Mouse (Mus musculus) limb, embryonic 11.5 days (tissue): ENCODE results near the gene Nadk. TPM values are rescaled to one million over a fixed set of nuclear protein-coding genes. Genes with fewer than 3 reads are reported as not detected.

Experiments used
- ATAC-seq: fragments of 200-750 bp; cut with Nextera tagmentation; 2 replicates; pipeline ENCODE4 v1.8.0; 2017; ENCODE audit warnings: low read depth; ENCODE audit not compliant: insufficient number of reproducible peaks, low FRiP score, low TSS enrichment
- DNase-seq: peaks from one replicate; pipeline ENCODE4 v3.0.0-alpha.2; 2015; ENCODE audit warnings: low spot score
- H3K27ac ChIP-seq: fragments of 300-500 bp; sonication (generic); replicated peaks from 2 replicates; pipeline ENCODE4 v1.5.1; 2014; ENCODE audit warnings: low read depth, mild to moderate bottlenecking, low read length
- H3K27me3 ChIP-seq: fragments of 300-500 bp; sonication (generic); 2 replicates; pipeline ENCODE4 v1.6.1; 2014; ENCODE audit warnings: mild to moderate bottlenecking, low read length, mixed read lengths; ENCODE audit not compliant: control insufficient read depth, insufficient read depth
- H3K36me3 ChIP-seq: fragments of 300-500 bp; sonication (generic); 2 replicates; pipeline ENCODE4 v1.6.1; 2014; ENCODE audit warnings: mild to moderate bottlenecking, low read length, moderate library complexity, mixed read lengths; ENCODE audit not compliant: control insufficient read depth, insufficient read depth
- H3K4me1 ChIP-seq: fragments of 300-500 bp; sonication (generic); 2 replicates; pipeline ENCODE4 v1.6.1; 2014; ENCODE audit warnings: low read length, mixed read lengths; ENCODE audit not compliant: control insufficient read depth, insufficient read depth
- H3K4me2 ChIP-seq: fragments of 300-500 bp; sonication (generic); 2 replicates; pipeline ENCODE4 v1.6.1; 2014; ENCODE audit warnings: low read depth, mild to moderate bottlenecking, moderate library complexity; ENCODE audit not compliant: severe bottlenecking
- H3K4me3 ChIP-seq: fragments of 300-500 bp; sonication (generic); 2 replicates; pipeline ENCODE4 v1.5.1; 2014; ENCODE audit warnings: low read depth, low read length
- H3K9ac ChIP-seq: fragments of 300-500 bp; sonication (generic); 2 replicates; pipeline ENCODE4 v1.6.1; 2014; ENCODE audit warnings: mild to moderate bottlenecking, low read length
- H3K9me3 ChIP-seq: fragments of 300-500 bp; sonication (generic); 2 replicates; pipeline ENCODE4 v1.6.1; 2016; ENCODE audit warnings: low read length; ENCODE audit not compliant: control insufficient read depth
- WGBS: fragments of 180-500 bp; shearing (Covaris S2); extraction: QIAGEN DNeasy Blood & Tissue Kit; methylation state at CpG from one replicate; pipeline ENCODE4 v1.1.7; 2014; 5-methylcytosine and 5-hydroxymethylcytosine counted together
- polyA plus RNA-seq: library from polyadenylated mRNA; unstranded; fragments of >200 nt; fragmentation: Nextera tagmentation; extraction: Ambion mirVana; gene quantifications from 2 replicates; pipeline ENCODE4 v1.2.1, GENCODE M21; 2014

Nadk gene
- polyA plus RNA-seq, 1 experiment from 2014 or later, result 99.1 TPM

- H3K4me2 ChIP-seq, result no peak overlapping the region
- H3K9me3 ChIP-seq, result no peaks in the 10 kb centered on the region
- no peaks in the 10 kb centered on the region for H3K4me1 ChIP-seq
- no peak overlapping the region for H3K9ac ChIP-seq
- DNase-seq, result no peak
- no peak overlapping the region for H3K4me3 ChIP-seq
- H3K27me3 ChIP-seq, result no peaks in the 10 kb centered on the region
- 97% methylated on average over 4 of the region's 4 CpGs for WGBS
- ATAC-seq, result no peak
- peaks cover 35% of the 10 kb centered on the region for H3K36me3 ChIP-seq
- H3K27ac ChIP-seq, result no peak overlapping the region
These were observed 11.1 kb upstream of the Nadk start for GRCm38 (mm10) chr4:155551073-155551472.

GRCm38 (mm10) chr4:155552917-155553532 is 9.2 kb upstream of the Nadk start:
- ATAC-seq, result no peak
- no peak overlapping the region for H3K27ac ChIP-seq
- peaks cover 48% of the 10 kb centered on the region for H3K36me3 ChIP-seq
- H3K27me3 ChIP-seq, result no peaks in the 10 kb centered on the region
- no peak overlapping the region for H3K9ac ChIP-seq
- H3K4me1 ChIP-seq, result no peaks in the 10 kb centered on the region
- H3K4me3 ChIP-seq, result no peak overlapping the region
- H3K4me2 ChIP-seq, result no peak overlapping the region
- WGBS, result 94% methylated on average over 6 of the region's 6 CpGs
- no peak for DNase-seq
- no peaks in the 10 kb centered on the region for H3K9me3 ChIP-seq

- no peak overlapping the region for H3K4me2 ChIP-seq
- 82% methylated on average over 4 of the region's 4 CpGs for WGBS
- no peak overlapping the region for H3K4me3 ChIP-seq
- H3K9ac ChIP-seq, result no peak overlapping the region
- no peak for ATAC-seq
- H3K27ac ChIP-seq, result no peak overlapping the region
- no peaks in the 10 kb centered on the region for H3K9me3 ChIP-seq
- H3K36me3 ChIP-seq, result peaks cover 52% of the 10 kb centered on the region
- H3K27me3 ChIP-seq, result no peaks in the 10 kb centered on the region
- H3K4me1 ChIP-seq, result no peaks in the 10 kb centered on the region
- DNase-seq, result no peak
These were observed 7.3 kb upstream of the Nadk start for GRCm38 (mm10) chr4:155554880-155555279.

DNA sequence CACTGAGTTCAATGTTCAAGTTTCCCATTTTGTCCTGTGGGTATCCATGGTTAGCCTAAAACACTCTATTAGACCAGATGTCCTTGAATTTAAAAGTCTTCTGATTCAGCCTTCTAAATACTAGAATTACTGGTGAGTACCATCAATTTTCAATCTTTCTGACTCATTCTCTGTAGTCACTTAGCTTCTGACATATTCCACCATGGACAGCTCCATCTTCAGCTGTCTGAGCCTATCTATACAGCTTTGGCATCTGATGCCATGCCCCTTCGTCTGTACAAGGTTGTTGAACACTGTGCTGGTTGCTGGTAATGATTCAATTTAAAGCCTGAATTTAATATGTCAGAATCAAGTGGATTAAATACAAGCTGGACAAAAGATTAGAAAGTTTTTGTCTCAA is 6.7 kb upstream of the Nadk start:
- peaks cover 57% of the 10 kb centered on the region for H3K36me3 ChIP-seq
- H3K9ac ChIP-seq, result no peak overlapping the region
- ATAC-seq (no peak), DNase-seq (no peak)
- no peak overlapping the region for H3K4me3 ChIP-seq
- WGBS, result 71% methylated on average over 1 of the region's 1 CpGs
- no peaks in the 10 kb centered on the region for H3K9me3 ChIP-seq
- H3K27ac ChIP-seq, result no peak overlapping the region
- no peaks in the 10 kb centered on the region for H3K27me3 ChIP-seq
- no peak overlapping the region for H3K4me2 ChIP-seq
- no peaks in the 10 kb centered on the region for H3K4me1 ChIP-seq

- Histone ChIP-seq H3K4me1 (peaks cover 9% of the 10 kb centered on the region), H3K36me3 (peaks cover 34% of the 10 kb centered on the region), H3K4me3 (no peak overlapping the region), H3K9ac (no peak overlapping the region), H3K27me3 (no peaks in the 10 kb centered on the region), H3K9me3 (no peaks in the 10 kb centered on the region), H3K27ac (no peak overlapping the region), H3K4me2 (no peak overlapping the region)
- ATAC-seq (no peak), DNase-seq (no peak)
- whole genome bisulfite sequencing, result 80% methylated on average over 6 of the region's 6 CpGs
These were observed 2.7 kb upstream of the Nadk start for GRCm38 (mm10) chr4:155559454-155559853.

DNA sequence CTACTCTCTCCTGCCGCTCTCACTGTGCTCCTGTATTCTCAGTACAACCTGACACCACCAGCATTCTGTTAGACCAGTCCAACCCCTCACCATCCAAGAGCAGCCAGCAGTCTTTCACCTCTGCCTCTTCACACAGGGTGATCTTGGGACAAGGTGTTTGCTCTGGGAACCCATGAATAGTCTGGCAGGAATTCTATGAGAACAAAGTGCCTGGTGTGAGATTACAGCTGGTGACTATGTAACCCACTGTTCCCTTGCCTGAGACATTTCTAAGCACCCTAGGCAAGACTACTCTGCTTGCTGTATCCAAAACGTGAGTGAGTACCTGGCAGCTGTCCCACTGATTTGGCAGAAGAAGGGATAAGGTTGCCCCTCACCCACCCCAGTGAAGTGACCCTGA is 1.2 kb upstream of the Nadk start:
- DNase-seq, result no peak
- WGBS, result 78% methylated on average over 2 of the region's 2 CpGs
- no peak overlapping the region for H3K4me3 ChIP-seq
- H3K9ac ChIP-seq, result no peak overlapping the region
- no peaks in the 10 kb centered on the region for H3K27me3 ChIP-seq
- no peak for ATAC-seq
- H3K4me1 ChIP-seq, result peaks cover 15% of the 10 kb centered on the region
- H3K9me3 ChIP-seq, result no peaks in the 10 kb centered on the region
- peaks cover 24% of the 10 kb centered on the region for H3K36me3 ChIP-seq
- no peak overlapping the region for H3K27ac ChIP-seq
- no peak overlapping the region for H3K4me2 ChIP-seq

- peak overlapping the region; percentile 57; the same call in 1 of the 2 replicates for H3K27ac ChIP-seq
- no peaks in the 10 kb centered on the region for H3K9me3 ChIP-seq
- no peak for ATAC-seq
- H3K4me3 ChIP-seq, result peak overlapping the region; percentile 9; the same call in 1 of the 2 replicates
- peaks cover 11% of the 10 kb centered on the region; the same call in 1 of the 2 replicates for H3K36me3 ChIP-seq
- peaks cover 20% of the 10 kb centered on the region for H3K4me1 ChIP-seq
- peak; percentile 55 for DNase-seq
- H3K9ac ChIP-seq, result peak overlapping the region; percentile 45
- peak overlapping the region; percentile 51 for H3K4me2 ChIP-seq
- H3K27me3 ChIP-seq, result no peaks in the 10 kb centered on the region
- 3% methylated on average over 19 of the region's 19 CpGs for WGBS
These were observed 684 bp downstream of the Nadk start for GRCm38 (mm10) chr4:155562725-155563399.

GRCm38 (mm10) chr4:155563400-155564231 is 1.4 kb downstream of the Nadk start:
- H3K4me1 ChIP-seq, result peaks cover 20% of the 10 kb centered on the region
- peak overlapping the region; percentile 74 for H3K27ac ChIP-seq
- H3K9me3 ChIP-seq, result no peaks in the 10 kb centered on the region
- WGBS, result under 1% methylated on average over 67 of the region's 69 CpGs
- peak overlapping the region; percentile 73 for H3K4me3 ChIP-seq
- peak; percentile 94 for ATAC-seq
- no peaks in the 10 kb centered on the region for H3K27me3 ChIP-seq
- peak overlapping the region; percentile 77 for H3K9ac ChIP-seq
- H3K4me2 ChIP-seq, result peak overlapping the region; percentile 86
- peaks cover 8% of the 10 kb centered on the region; the same call in 1 of the 2 replicates for H3K36me3 ChIP-seq
- DNase-seq, result peak; percentile 97
